26 mouse cellular contexts compared by ENCODE assay signal in genomic region chr7:49533571-49533970, GRCm38 (mm10).
DNase-seq lines count a peak whose midpoint lies in the region; ATAC-seq and TF ChIP-seq lines count a peak whose summit lies in the region.
"Had no signal": no experiment of that assay in that cellular context is flagged by ENCODE, and none has a peak within 500 bp of the region (broad histone marks: within the 10 kb centered on the region; RNA-seq: fewer than 3 reads in every experiment).

No protein-coding gene starts in this region.

- WGBS in heart, embryonic 12.5 days: 72% methylated on average over 8 of the region's 8 CpGs
- WGBS in heart, postnatal 0 days: 62% methylated on average over 8 of the region's 8 CpGs
- WGBS in kidney, embryonic 15.5 days: 55% methylated on average over 8 of the region's 8 CpGs

- intact Hi-C loops in heart, postnatal 36 days (cut with DNase I): no loop called here

- no peaks in the 10 kb centered on the region for H3K9me3 ChIP-seq in heart, embryonic 12.5 days (replicated peaks)
- no peaks in the 10 kb centered on the region for H3K9me3 ChIP-seq in heart, postnatal 0 days (replicated peaks; ENCODE audit: control insufficient read depth, low read length)
- H3K9me3 ChIP-seq in kidney, embryonic 15.5 days (replicated peaks): no peaks in the 10 kb centered on the region
- H3K9me3 ChIP-seq: embryonic facial prominence, embryonic 12.5 days; limb, embryonic 10.5 days; limb, embryonic 15.5 days; liver, embryonic 13.5 days; midbrain, embryonic 13.5 days; neural tube, embryonic 13.5 days had no signal

- no peak overlapping the region; the same call in 1 of the 2 replicates for H3K9ac ChIP-seq in heart, embryonic 12.5 days
- no peak overlapping the region for H3K9ac ChIP-seq in heart, postnatal 0 days (replicated peaks; ENCODE audit: low read depth, low read length)
- H3K9ac ChIP-seq in kidney, embryonic 15.5 days: no peak overlapping the region
- H3K9ac ChIP-seq: embryonic facial prominence, embryonic 12.5 days; limb, embryonic 15.5 days; liver, embryonic 13.5 days; midbrain, embryonic 13.5 days; neural tube, embryonic 13.5 days had no signal

- no peak for TF ChIP-seq CTCF in heart, postnatal 0 days (IDR thresholded peaks at IDR 0.05; ENCODE audit: low read depth)

- H3K27me3 ChIP-seq in heart, embryonic 12.5 days (replicated peaks): no peaks in the 10 kb centered on the region
- no peaks in the 10 kb centered on the region for H3K27me3 ChIP-seq in heart, postnatal 0 days (ENCODE audit: control insufficient read depth, insufficient read depth, low read length)
- no peaks in the 10 kb centered on the region for H3K27me3 ChIP-seq in kidney, embryonic 15.5 days
- H3K27me3 ChIP-seq: embryonic facial prominence, embryonic 12.5 days; limb, embryonic 15.5 days; liver, embryonic 13.5 days; midbrain, embryonic 13.5 days; neural tube, embryonic 13.5 days; Patski had no signal

- no peak for DNase-seq in heart, adult 18-20 months
- no peak for DNase-seq in heart, postnatal 0 days (ENCODE audit: low spot score)
- DNase-seq in heart, postnatal 36 days: no peak
- peak; percentile 55 for DNase-seq in kidney, postnatal 14 days
- DNase-seq in embryo, embryonic 10.5 days (ENCODE audit: low spot score): no peak
- no peak for DNase-seq in right cerebral cortex, postnatal 36 days (ENCODE audit: low spot score in 2 of 2)
- DNase-seq: adrenal gland, postnatal 10 days; cerebellum, adult 8-10 months; cerebellum, postnatal 36 days; embryo, embryonic 11 days; gastrocnemius, postnatal 14 days; layer of hippocampus, adult 9-11 months; liver, embryonic 13.5 days; lung, adult 18-20 months; lung, postnatal 4 days had no signal

- ATAC-seq in heart, embryonic 12.5 days (ENCODE audit: insufficient number of reproducible peaks, low FRiP score): no peak
- ATAC-seq in heart, postnatal 0 days (ENCODE audit: insufficient read depth, low read depth): 0 out of 2 replicates have a peak, but pooled peaks have one; percentile 2
- ATAC-seq in kidney, embryonic 15.5 days (replicated peaks; ENCODE audit: low FRiP score): no peak
- ATAC-seq: forebrain, embryonic 14.5 days; hindbrain, embryonic 16.5 days; lung, postnatal 0 days; midbrain, embryonic 13.5 days; Patski had no signal

- no peak overlapping the region for H3K4me2 ChIP-seq in heart, embryonic 12.5 days
- no peak overlapping the region for H3K4me2 ChIP-seq in heart, postnatal 0 days (ENCODE audit: low read depth, low read length)
- no peak overlapping the region for H3K4me2 ChIP-seq in kidney, embryonic 15.5 days
- H3K4me2 ChIP-seq: embryonic facial prominence, embryonic 12.5 days; limb, embryonic 15.5 days; liver, embryonic 13.5 days; midbrain, embryonic 13.5 days; neural tube, embryonic 13.5 days had no signal

- H3K4me1 ChIP-seq in heart, embryonic 12.5 days (replicated peaks): peaks cover 38% of the 10 kb centered on the region
- peaks cover 20% of the 10 kb centered on the region for H3K4me1 ChIP-seq in heart, postnatal 0 days (ENCODE audit: control insufficient read depth, insufficient read depth)
- H3K4me1 ChIP-seq in kidney, embryonic 15.5 days: peaks cover 62% of the 10 kb centered on the region
- H3K4me1 ChIP-seq: neural tube, embryonic 13.5 days had no signal

- TF ChIP-seq EP300 in heart, postnatal 0 days (IDR thresholded peaks at IDR 0.05; ENCODE audit: low read depth): no peak

- H3K36me3 ChIP-seq in heart, embryonic 12.5 days: peaks cover 19% of the 10 kb centered on the region
- H3K36me3 ChIP-seq in heart, postnatal 0 days (replicated peaks; ENCODE audit: control insufficient read depth, insufficient read depth, low read length): peaks cover 11% of the 10 kb centered on the region
- H3K36me3 ChIP-seq in kidney, embryonic 15.5 days: peaks cover 24% of the 10 kb centered on the region
- H3K36me3 ChIP-seq: embryonic facial prominence, embryonic 12.5 days; limb, embryonic 10.5 days; liver, embryonic 13.5 days; neural tube, embryonic 13.5 days had no signal

- peak overlapping the region; percentile 93 for H3K27ac ChIP-seq in heart, embryonic 12.5 days (ENCODE audit: poor library complexity, severe bottlenecking)
- H3K27ac ChIP-seq in heart, postnatal 0 days (ENCODE audit: low read depth): peak overlapping the region; percentile 84
- peak overlapping the region; percentile 64 for H3K27ac ChIP-seq in kidney, embryonic 15.5 days
- H3K27ac ChIP-seq: embryonic facial prominence, embryonic 12.5 days; limb, embryonic 10.5 days; limb, embryonic 15.5 days; liver, embryonic 13.5 days; midbrain, embryonic 13.5 days; neural tube, embryonic 13.5 days had no signal

- H3K4me3 ChIP-seq in heart, embryonic 12.5 days: no peak overlapping the region
- H3K4me3 ChIP-seq in heart, postnatal 0 days (ENCODE audit: low read depth, low read length): no peak overlapping the region
- H3K4me3 ChIP-seq in kidney, embryonic 15.5 days (replicated peaks): no peak overlapping the region
- H3K4me3 ChIP-seq: embryonic facial prominence, embryonic 12.5 days; limb, embryonic 10.5 days; limb, embryonic 15.5 days; liver, embryonic 13.5 days; midbrain, embryonic 13.5 days; neural tube, embryonic 13.5 days had no signal
